Mouse (Mus musculus) liver, postnatal 0 days (tissue): Measurements from ENCODE around the gene Ppfibp1.

Source experiments
- CTCF ChIP-seq: sonication (generic); IDR thresholded peaks from 2 replicates; pipeline ENCODE4 v1.5.1; 2016; ENCODE audit warnings: antibody characterized with exemption, low read depth
- EP300 ChIP-seq: IDR thresholded peaks from 2 replicates; pipeline ENCODE4 v1.6.1; 2016; ENCODE audit warnings: antibody characterized with exemption, low read depth, mild to moderate bottlenecking

- 0 out of 2 replicates have a peak, but pooled peaks have one; percentile 13 for TF ChIP-seq CTCF
- TF ChIP-seq EP300 = no peak
Observed at GRCm38 (mm10) chr6:146901929-146902328, 13.6 kb downstream of the Ppfibp1 start.
